Mouse (Mus musculus) lung, postnatal 25 days (tissue): ENCODE results near the gene Fcgrt.
"Not testable (repeated sequence)": the region's sequence is repeated elsewhere in the genome, so short reads cannot be mapped to it uniquely, and the experiment has no call there.

ENCODE experiments used
- DNase-seq: peaks from one replicate; pipeline ENCODE4 v3.0.0; 2022; ENCODE audit warnings: low spot score

The Fcgrt gene

GRCm38 (mm10) chr7:45110089-45110488, 6.4 kb upstream of the Fcgrt start:
- DNase-seq: not testable (repeated sequence)

GRCm38 (mm10) chr7:45107052-45107645, 3.5 kb upstream of the Fcgrt start:
- no peak for DNase-seq

- no peak for DNase-seq
Observed at GRCm38 (mm10) chr7:45106441-45106840, 2.8 kb upstream of the Fcgrt start.

GRCm38 (mm10) chr7:45105491-45105890, 1.8 kb upstream of the Fcgrt start:
- DNase-seq: no peak

- no peak for DNase-seq
Observed at GRCm38 (mm10) chr7:45104941-45105340, 1.3 kb upstream of the Fcgrt start.

- DNase-seq: no peak
Observed at GRCm38 (mm10) chr7:45102940-45103585, 588 bp downstream of the Fcgrt start.

- DNase-seq: no peak
Observed at GRCm38 (mm10) chr7:45102441-45102840, 1.2 kb downstream of the Fcgrt start.

GRCm38 (mm10) chr7:45100046-45100445, 3.6 kb downstream of the Fcgrt start:
- no peak for DNase-seq

- no peak for DNase-seq
Observed at GRCm38 (mm10) chr7:45098541-45099240, 5.0 kb downstream of the Fcgrt start.

- no peak for DNase-seq
Observed at GRCm38 (mm10) chr7:45097479-45097878, 6.2 kb downstream of the Fcgrt start.

GRCm38 (mm10) chr7:45095965-45096364, 7.7 kb downstream of the Fcgrt start:
- DNase-seq: not testable (repeated sequence)

- peak; percentile 31 for DNase-seq
Observed at GRCm38 (mm10) chr7:45095367-45095766, 8.3 kb downstream of the Fcgrt start.

GRCm38 (mm10) chr7:45094121-45094520, 9.5 kb downstream of the Fcgrt start:
- no peak for DNase-seq

GRCm38 (mm10) chr7:45093516-45093905, 10.1 kb downstream of the Fcgrt start:
- no peak for DNase-seq

- no peak for DNase-seq
Observed at GRCm38 (mm10) chr7:45092828-45093515, 10.7 kb downstream of the Fcgrt start.

GRCm38 (mm10) chr7:45092048-45092447, 11.6 kb downstream of the Fcgrt start, which contains the start of gene Rcn3:
Rcn3 (minus strand) TSS chr7:45092221.
- DNase-seq: peak; percentile 63

GRCm38 (mm10) chr7:45091001-45091990, 12.4 kb downstream of the Fcgrt start:
- no peak for DNase-seq

GRCm38 (mm10) chr7:45090251-45090977, 13.2 kb downstream of the Fcgrt start:
- DNase-seq: no peak

GRCm38 (mm10) chr7:45088597-45088996, 15.1 kb downstream of the Fcgrt start:
- DNase-seq: no peak

GRCm38 (mm10) chr7:45086084-45086483, 17.6 kb downstream of the Fcgrt start:
- DNase-seq: no peak
